Mouse (Mus musculus): ENCODE data around the gene Rasal1.

- TF ChIP-seq POLR2A (IDR thresholded peaks at IDR 0.05; ENCODE audit: insufficient read depth, low read depth, low read length) (no peak), CTCF (IDR thresholded peaks at IDR 0.05; ENCODE audit: insufficient read depth, low read depth, low read length) (peak; percentile 85)
These were observed 65.7 kb downstream of the Rasal1 start for GRCm38 (mm10) chr5:120714314-120714713.

Measured in olfactory bulb, adult 2 months (tissue).